Mouse (Mus musculus): ENCODE data around the gene Dhx57. TPM values are rescaled to one million over a fixed set of nuclear protein-coding genes. Genes with fewer than 3 reads are reported as not detected.
A peak's percentile ranks its signal among the peaks of the same experiment; 100 is the strongest.
"Not testable (repeated sequence)": the region's sequence is repeated elsewhere in the genome, so short reads cannot be mapped to it uniquely, and the experiment has no call there.

Gene Dhx57
- polyA plus RNA-seq, 1 experiment from 2014 or later = 6.6 TPM

- no peak for ATAC-seq
- no peak overlapping the region for H3K27ac ChIP-seq
- H3K27me3 ChIP-seq (replicated peaks) = no peaks in the 10 kb centered on the region
- no peak overlapping the region for H3K9ac ChIP-seq
- H3K9me3 ChIP-seq (replicated peaks) = no peaks in the 10 kb centered on the region
- no peak overlapping the region for H3K4me3 ChIP-seq
- H3K4me1 ChIP-seq = peaks cover 19% of the 10 kb centered on the region
- WGBS (ENCODE audit: insufficient replicate concordance) = 16% methylated on average over 2 of the region's 2 CpGs
- no peak overlapping the region for H3K4me2 ChIP-seq
- H3K36me3 ChIP-seq = no peaks in the 10 kb centered on the region
Measured at GRCm38 (mm10) chr17:80291148-80291547, 872 bp upstream of the Dhx57 start.

- peaks cover 19% of the 10 kb centered on the region for H3K4me1 ChIP-seq
- no peaks in the 10 kb centered on the region for H3K9me3 ChIP-seq (replicated peaks)
- no peaks in the 10 kb centered on the region for H3K27me3 ChIP-seq (replicated peaks)
- H3K36me3 ChIP-seq = no peaks in the 10 kb centered on the region
- peak overlapping the region; percentile 66 for H3K27ac ChIP-seq
- peak overlapping the region; percentile 74 for H3K4me3 ChIP-seq
- 2% methylated on average over 30 of the region's 30 CpGs for WGBS (ENCODE audit: insufficient replicate concordance)
- H3K9ac ChIP-seq = peak overlapping the region; percentile 79
- ATAC-seq = no peak; the same call in 1 of the 2 replicates
- peak overlapping the region; percentile 79 for H3K4me2 ChIP-seq
Measured at GRCm38 (mm10) chr17:80289280-80290073, 799 bp downstream of the Dhx57 start.

- WGBS (ENCODE audit: insufficient replicate concordance) = 73% methylated on average over 6 of the region's 6 CpGs
Measured at GRCm38 (mm10) chr17:80288012-80288411, 2.3 kb downstream of the Dhx57 start.

GRCm38 (mm10) chr17:80284446-80284845 lies 5.8 kb downstream of the Dhx57 start:
- no peak overlapping the region for H3K27ac ChIP-seq
- H3K4me3 ChIP-seq = no peak overlapping the region
- 26% methylated on average over 4 of the region's 4 CpGs for WGBS (ENCODE audit: insufficient replicate concordance)
- H3K4me2 ChIP-seq = no peak overlapping the region
- H3K27me3 ChIP-seq (replicated peaks) = no peaks in the 10 kb centered on the region
- no peak overlapping the region for H3K9ac ChIP-seq
- ATAC-seq = no peak
- H3K9me3 ChIP-seq (replicated peaks) = no peaks in the 10 kb centered on the region
- peaks cover 20% of the 10 kb centered on the region for H3K4me1 ChIP-seq
- H3K36me3 ChIP-seq = peaks cover 6% of the 10 kb centered on the region; the same call in 1 of the 2 replicates

More at GRCm38 (mm10) chr17:80288012-80288411, 2.3 kb downstream of the Dhx57 start:
- no peak overlapping the region for H3K27ac ChIP-seq
- H3K4me1 ChIP-seq = peaks cover 22% of the 10 kb centered on the region
- H3K4me2 ChIP-seq = no peak overlapping the region
- H3K9ac ChIP-seq = no peak overlapping the region
- H3K27me3 ChIP-seq (replicated peaks) = no peaks in the 10 kb centered on the region
- no peak overlapping the region for H3K4me3 ChIP-seq
- no peaks in the 10 kb centered on the region for H3K9me3 ChIP-seq (replicated peaks)
- no peak for ATAC-seq
- no peaks in the 10 kb centered on the region for H3K36me3 ChIP-seq

GRCm38 (mm10) chr17:80279340-80280070 lies 10.8 kb downstream of the Dhx57 start:
- H3K27ac ChIP-seq = no peak overlapping the region
- H3K27me3 ChIP-seq (replicated peaks) = no peaks in the 10 kb centered on the region
- H3K36me3 ChIP-seq = peaks cover 40% of the 10 kb centered on the region

GRCm38 (mm10) chr17:80278255-80278654 lies 12.0 kb downstream of the Dhx57 start:
- H3K27me3 ChIP-seq (replicated peaks) = no peaks in the 10 kb centered on the region
- H3K27ac ChIP-seq = no peak overlapping the region
- H3K9ac ChIP-seq = no peak overlapping the region
- no peak for ATAC-seq
- peaks cover 50% of the 10 kb centered on the region for H3K36me3 ChIP-seq
- H3K4me1 ChIP-seq = 0 out of 2 replicates have a peak, but pooled peaks cover 7% of the 10 kb centered on the region
- no peak overlapping the region for H3K4me3 ChIP-seq
- WGBS (ENCODE audit: insufficient replicate concordance) = 67% methylated on average over 4 of the region's 4 CpGs
- no peaks in the 10 kb centered on the region for H3K9me3 ChIP-seq (replicated peaks)
- no peak overlapping the region for H3K4me2 ChIP-seq

More at GRCm38 (mm10) chr17:80279340-80280070, 10.8 kb downstream of the Dhx57 start:
- no peak overlapping the region for H3K9ac ChIP-seq
- H3K4me1 ChIP-seq = peaks cover 11% of the 10 kb centered on the region; the same call in 1 of the 2 replicates
- H3K9me3 ChIP-seq (replicated peaks) = no peaks in the 10 kb centered on the region
- H3K4me2 ChIP-seq = no peak overlapping the region
- no peak overlapping the region for H3K4me3 ChIP-seq
- WGBS (ENCODE audit: insufficient replicate concordance) = 83% methylated on average over 8 of the region's 8 CpGs
- ATAC-seq = no peak

GRCm38 (mm10) chr17:80270622-80271021 lies 19.7 kb downstream of the Dhx57 start:
- not testable (repeated sequence) for H3K27me3 ChIP-seq (replicated peaks); H3K4me2 ChIP-seq; ATAC-seq; H3K4me3 ChIP-seq; H3K4me1 ChIP-seq; H3K9ac ChIP-seq; H3K9me3 ChIP-seq (replicated peaks); H3K27ac ChIP-seq
- peaks cover 73% of the 10 kb centered on the region for H3K36me3 ChIP-seq
- WGBS (ENCODE audit: insufficient replicate concordance) = 83% methylated on average over 7 of the region's 7 CpGs

GRCm38 (mm10) chr17:80268151-80268550 lies 22.1 kb downstream of the Dhx57 start:
- Histone ChIP-seq H3K27ac (no peak overlapping the region), H3K9ac (no peak overlapping the region), H3K4me3 (no peak overlapping the region), H3K9me3 (replicated peaks) (no peaks in the 10 kb centered on the region), H3K4me1 (no peaks in the 10 kb centered on the region), H3K27me3 (replicated peaks) (no peaks in the 10 kb centered on the region), H3K4me2 (no peak overlapping the region), H3K36me3 (peaks cover 74% of the 10 kb centered on the region)
- ATAC-seq = no peak
- WGBS (ENCODE audit: insufficient replicate concordance) = 78% methylated on average over 3 of the region's 3 CpGs

GRCm38 (mm10) chr17:80267065-80267464 lies 23.2 kb downstream of the Dhx57 start:
- Histone ChIP-seq H3K4me3 (no peak overlapping the region), H3K27ac (no peak overlapping the region), H3K4me1 (no peaks in the 10 kb centered on the region), H3K27me3 (replicated peaks) (no peaks in the 10 kb centered on the region), H3K36me3 (peaks cover 71% of the 10 kb centered on the region), H3K4me2 (no peak overlapping the region), H3K9me3 (replicated peaks) (no peaks in the 10 kb centered on the region), H3K9ac (no peak overlapping the region)
- WGBS (ENCODE audit: insufficient replicate concordance) = 87% methylated on average over 4 of the region's 4 CpGs
- ATAC-seq = no peak

- 51% methylated on average over 13 of the region's 13 CpGs for WGBS (ENCODE audit: insufficient replicate concordance)
Measured at GRCm38 (mm10) chr17:80255208-80255607, 35.1 kb downstream of the Dhx57 start.

GRCm38 (mm10) chr17:80254421-80254820 lies 35.9 kb downstream of the Dhx57 start:
- no peak for ATAC-seq
- H3K4me1 ChIP-seq = peaks cover 9% of the 10 kb centered on the region
- peak overlapping the region; percentile 56; the same call in 1 of the 2 replicates for H3K27ac ChIP-seq
- no peak overlapping the region for H3K9ac ChIP-seq
- H3K4me2 ChIP-seq = no peak overlapping the region
- H3K4me3 ChIP-seq = no peak overlapping the region
- peaks cover 92% of the 10 kb centered on the region for H3K36me3 ChIP-seq
- H3K27me3 ChIP-seq (replicated peaks) = no peaks in the 10 kb centered on the region
- 0 out of 2 replicates have a peak, but pooled peaks cover 4% of the 10 kb centered on the region for H3K9me3 ChIP-seq (replicated peaks)
- WGBS (ENCODE audit: insufficient replicate concordance) = 81% methylated on average over 5 of the region's 5 CpGs

More at GRCm38 (mm10) chr17:80255208-80255607, 35.1 kb downstream of the Dhx57 start:
- no peak overlapping the region for H3K9ac ChIP-seq
- H3K4me1 ChIP-seq = peaks cover 9% of the 10 kb centered on the region
- ATAC-seq = peak; percentile 69; the same call in 1 of the 2 replicates
- H3K4me2 ChIP-seq = peak overlapping the region; percentile 16
- peak overlapping the region; percentile 56; the same call in 1 of the 2 replicates for H3K27ac ChIP-seq
- 0 out of 2 replicates have a peak, but pooled peaks cover 4% of the 10 kb centered on the region for H3K9me3 ChIP-seq (replicated peaks)
- H3K36me3 ChIP-seq = peaks cover 91% of the 10 kb centered on the region
- no peak overlapping the region for H3K4me3 ChIP-seq
- no peaks in the 10 kb centered on the region for H3K27me3 ChIP-seq (replicated peaks)
